Mouse (Mus musculus): ENCODE results near the gene Uqcrh. TPM values are rescaled to one million over a fixed set of nuclear protein-coding genes. Genes with fewer than 3 reads are reported as not detected.
A peak's percentile ranks its signal among the peaks of the same experiment; 100 is the strongest.

The Uqcrh gene
- total RNA-seq (2014; rRNA removed; ENCODE audit: low replicate concordance) (1,024 and 1,032 TPM in 2 replicates), polyA plus RNA-seq (2015; fragmentation: Nextera tagmentation; extraction: Ambion mirVana) (2,231 and 2,302 TPM in 2 replicates)

DNA sequence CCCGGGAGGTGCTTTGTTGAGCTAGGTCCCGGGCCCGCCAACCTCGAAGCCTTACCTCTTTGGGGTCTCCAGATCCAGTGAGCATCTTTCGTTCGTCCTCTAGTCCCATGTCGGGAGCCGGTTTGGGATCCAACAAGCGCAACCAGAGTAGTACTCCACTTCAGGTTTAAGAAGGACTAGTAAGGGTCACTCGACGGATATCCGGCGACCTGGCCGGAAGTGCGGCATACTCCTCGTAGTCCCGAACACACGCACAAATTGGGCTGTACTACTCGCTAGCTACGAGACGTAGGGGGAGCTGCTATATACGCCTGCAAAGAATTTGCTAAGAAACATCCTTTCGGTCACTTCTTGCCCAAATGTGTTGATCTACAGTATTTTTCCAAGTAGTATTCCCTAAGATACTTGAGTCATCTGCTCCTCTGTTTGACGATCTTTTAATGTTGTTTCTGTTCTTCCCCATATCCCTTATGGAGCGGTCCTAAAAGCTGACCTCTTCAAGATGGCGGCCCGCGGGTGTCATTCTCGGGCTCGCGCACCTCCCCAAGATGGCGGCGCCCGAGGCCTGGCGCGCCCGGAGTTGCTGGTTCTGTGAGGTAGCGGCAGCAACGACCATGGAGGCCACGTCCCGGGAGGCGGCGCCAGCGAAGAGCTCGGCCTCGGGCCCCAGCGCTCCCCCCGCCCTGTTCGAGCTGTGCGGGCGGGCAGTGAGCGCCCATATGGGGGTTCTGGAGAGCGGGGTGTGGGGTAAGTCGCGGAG, at the start of gene Uqcrh, which contains the start of gene Lrrc41:
TSS of gene Uqcrh (minus strand) at position 211 of the 760 bp plus-strand sequence.
TSS of gene Lrrc41 (plus strand) at position 409 of the 760 bp plus-strand sequence.
- peak; percentile 88 for ATAC-seq (ENCODE audit: insufficient read depth, low read depth)
- Histone ChIP-seq H3K27ac (ENCODE audit: low read depth) (peak within 1 kb of the TSS; percentile 99), H3K4me3 (ENCODE audit: low read depth, low read length) (peak within 1 kb of the TSS; percentile 92), H3K9me3 (replicated peaks; ENCODE audit: control insufficient read depth, low read length) (no peaks in the 10 kb centered on the region), H3K4me2 (ENCODE audit: low read depth, low read length) (peak within 1 kb of the TSS; percentile 85), H3K27me3 (ENCODE audit: control insufficient read depth, insufficient read depth, low read length) (no peaks in the 10 kb centered on the region), H3K4me1 (ENCODE audit: control insufficient read depth, insufficient read depth) (peaks cover 23% of the 10 kb centered on the region), H3K9ac (replicated peaks; ENCODE audit: low read depth, low read length) (peak within 1 kb of the TSS; percentile 99), H3K36me3 (replicated peaks; ENCODE audit: control insufficient read depth, insufficient read depth, low read length) (peaks cover 12% of the 10 kb centered on the region)
- peak; percentile 94 for DNase-seq (ENCODE audit: low spot score)
- WGBS, result under 1% methylated on average over 53 of the region's 55 CpGs
- TF ChIP-seq EP300 (IDR thresholded peaks at IDR 0.05; ENCODE audit: low read depth) (peak; percentile 88), CTCF (IDR thresholded peaks at IDR 0.05; ENCODE audit: low read depth) (no peak)

GRCm38 (mm10) chr4:116123602-116124519, 49.0 kb upstream of the Uqcrh start, which contains the start of the genes Rad54l and Pomgnt1:
Gene Rad54l (minus strand): TSS chr4:116123690.
Gene Pomgnt1 (plus strand): TSS chr4:116123840.
- Histone ChIP-seq H3K4me1 (ENCODE audit: control insufficient read depth, insufficient read depth) (peaks cover 14% of the 10 kb centered on the region; the same call in 1 of the 2 replicates), H3K4me3 (ENCODE audit: low read depth, low read length) (peak within 1 kb of the TSS; percentile 52), H3K36me3 (replicated peaks; ENCODE audit: control insufficient read depth, insufficient read depth, low read length) (no peaks in the 10 kb centered on the region), H3K9me3 (replicated peaks; ENCODE audit: control insufficient read depth, low read length) (no peaks in the 10 kb centered on the region), H3K27ac (ENCODE audit: low read depth) (peak within 1 kb of the TSS; percentile 51), H3K27me3 (ENCODE audit: control insufficient read depth, insufficient read depth, low read length) (no peaks in the 10 kb centered on the region), H3K9ac (replicated peaks; ENCODE audit: low read depth, low read length) (peak within 1 kb of the TSS; percentile 59; the same call in 1 of the 2 replicates), H3K4me2 (ENCODE audit: low read depth, low read length) (peak within 1 kb of the TSS; percentile 68)
- TF ChIP-seq EP300 (IDR thresholded peaks at IDR 0.05; ENCODE audit: low read depth) (no peak), CTCF (IDR thresholded peaks at IDR 0.05; ENCODE audit: low read depth) (peak; percentile 46)
- ATAC-seq (ENCODE audit: insufficient read depth, low read depth) (peak; percentile 100), DNase-seq (ENCODE audit: low spot score) (peak; percentile 98)
- 5% methylated on average over 24 of the region's 24 CpGs for WGBS

- 0% methylated on average over 1 of the region's 1 CpGs for WGBS
- TF ChIP-seq CTCF (IDR thresholded peaks at IDR 0.05; ENCODE audit: low read depth), result no peak
- no peak for TF ChIP-seq EP300 (IDR thresholded peaks at IDR 0.05; ENCODE audit: low read depth)
- Histone ChIP-seq H3K9me3 (replicated peaks; ENCODE audit: control insufficient read depth, low read length) (no peaks in the 10 kb centered on the region), H3K27me3 (ENCODE audit: control insufficient read depth, insufficient read depth, low read length) (no peaks in the 10 kb centered on the region), H3K4me2 (ENCODE audit: low read depth, low read length) (peak overlapping the region; percentile 68), H3K9ac (replicated peaks; ENCODE audit: low read depth, low read length) (no peak overlapping the region; the same call in 1 of the 2 replicates), H3K4me3 (ENCODE audit: low read depth, low read length) (peak overlapping the region; percentile 52), H3K4me1 (ENCODE audit: control insufficient read depth, insufficient read depth) (peaks cover 14% of the 10 kb centered on the region; the same call in 1 of the 2 replicates), H3K36me3 (replicated peaks; ENCODE audit: control insufficient read depth, insufficient read depth, low read length) (no peaks in the 10 kb centered on the region), H3K27ac (ENCODE audit: low read depth) (no peak overlapping the region)
- ATAC-seq (ENCODE audit: insufficient read depth, low read depth) (no peak), DNase-seq (ENCODE audit: low spot score) (no peak)
Observed at GRCm38 (mm10) chr4:116122762-116123161, 47.9 kb upstream of the Uqcrh start.

- DNase-seq (ENCODE audit: low spot score) (no peak), ATAC-seq (ENCODE audit: insufficient read depth, low read depth) (no peak)
- WGBS, result 89% methylated on average over 2 of the region's 2 CpGs
- peaks cover 7% of the 10 kb centered on the region; the same call in 1 of the 2 replicates for H3K36me3 ChIP-seq (replicated peaks; ENCODE audit: control insufficient read depth, insufficient read depth, low read length)
- no peak overlapping the region for H3K27ac ChIP-seq (ENCODE audit: low read depth)
- H3K9me3 ChIP-seq (replicated peaks; ENCODE audit: control insufficient read depth, low read length), result no peaks in the 10 kb centered on the region
- TF ChIP-seq CTCF (IDR thresholded peaks at IDR 0.05; ENCODE audit: low read depth), result no peak
- no peak overlapping the region for H3K9ac ChIP-seq (replicated peaks; ENCODE audit: low read depth, low read length)
- H3K4me3 ChIP-seq (ENCODE audit: low read depth, low read length), result no peak overlapping the region
- no peaks in the 10 kb centered on the region for H3K4me1 ChIP-seq (ENCODE audit: control insufficient read depth, insufficient read depth)
- H3K4me2 ChIP-seq (ENCODE audit: low read depth, low read length), result no peak overlapping the region
- no peaks in the 10 kb centered on the region for H3K27me3 ChIP-seq (ENCODE audit: control insufficient read depth, insufficient read depth, low read length)
Observed at GRCm38 (mm10) chr4:116111486-116111885, 36.6 kb upstream of the Uqcrh start.

DNA sequence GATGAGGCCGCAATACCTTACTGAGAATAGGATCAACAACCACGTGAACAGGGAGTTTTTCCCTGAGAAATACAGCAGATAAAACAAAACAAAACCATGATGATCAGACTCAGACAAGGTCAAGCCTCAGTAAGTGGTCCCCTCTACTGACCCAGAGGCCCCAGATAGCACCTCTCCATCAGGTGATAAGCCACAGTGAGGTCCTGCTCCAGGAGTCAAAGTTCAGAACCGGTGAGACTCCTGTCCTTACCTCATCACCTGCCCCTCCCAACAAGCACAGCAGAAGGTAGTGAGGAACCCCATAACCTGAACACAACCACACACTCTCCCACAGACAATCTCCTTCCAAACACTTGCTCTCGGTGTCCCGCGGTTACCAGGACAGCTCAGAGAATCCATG, 35.8 kb upstream of the Uqcrh start:
- 78% methylated on average over 6 of the region's 6 CpGs for WGBS
- DNase-seq (ENCODE audit: low spot score), result no peak

More for the DNA sequence above, 35.8 kb upstream of the Uqcrh start:
- Histone ChIP-seq H3K36me3 (replicated peaks; ENCODE audit: control insufficient read depth, insufficient read depth, low read length) (peaks cover 7% of the 10 kb centered on the region; the same call in 1 of the 2 replicates), H3K4me3 (ENCODE audit: low read depth, low read length) (no peak overlapping the region), H3K27me3 (ENCODE audit: control insufficient read depth, insufficient read depth, low read length) (no peaks in the 10 kb centered on the region), H3K9me3 (replicated peaks; ENCODE audit: control insufficient read depth, low read length) (no peaks in the 10 kb centered on the region), H3K27ac (ENCODE audit: low read depth) (no peak overlapping the region), H3K4me1 (ENCODE audit: control insufficient read depth, insufficient read depth) (no peaks in the 10 kb centered on the region), H3K9ac (replicated peaks; ENCODE audit: low read depth, low read length) (no peak overlapping the region), H3K4me2 (ENCODE audit: low read depth, low read length) (no peak overlapping the region)
- ATAC-seq (ENCODE audit: insufficient read depth, low read depth), result no peak
- TF ChIP-seq EP300 (IDR thresholded peaks at IDR 0.05; ENCODE audit: low read depth), result no peak
- no peak for TF ChIP-seq CTCF (IDR thresholded peaks at IDR 0.05; ENCODE audit: low read depth)
